Mouse (Mus musculus) intestine, postnatal 0 days (tissue): ENCODE measurements around the gene Tox2. TPM values are rescaled to one million over a fixed set of nuclear protein-coding genes. Genes with fewer than 3 reads are reported as not detected.

Experiments used
- ATAC-seq: fragments of 200-750 bp; cut with Nextera tagmentation; 2 replicates; pipeline ENCODE4 v1.8.0; 2017; ENCODE audit warnings: mild to moderate bottlenecking, moderate TSS enrichment, moderate library complexity
- H3K27ac ChIP-seq: fragments of 300-500 bp; sonication (generic); 2 replicates; pipeline ENCODE4 v1.5.1; 2014; ENCODE audit warnings: mild to moderate bottlenecking, low read depth, low read length, moderate library complexity
- H3K27me3 ChIP-seq: fragments of 300-500 bp; sonication (generic); replicated peaks from 2 replicates; pipeline ENCODE4 v1.6.1; 2014; ENCODE audit warnings: low read length, mixed read lengths; ENCODE audit not compliant: control insufficient read depth, insufficient read depth
- H3K36me3 ChIP-seq: fragments of 300-500 bp; sonication (generic); 2 replicates; pipeline ENCODE4 v1.6.1; 2014; ENCODE audit warnings: mild to moderate bottlenecking, moderate library complexity; ENCODE audit not compliant: control insufficient read depth, insufficient read depth
- H3K4me1 ChIP-seq: fragments of 300-500 bp; sonication (generic); replicated peaks from 2 replicates; pipeline ENCODE4 v1.6.1; 2014; ENCODE audit warnings: antibody characterized with exemption, low read length, mixed read lengths; ENCODE audit not compliant: control insufficient read depth, insufficient read depth
- H3K4me2 ChIP-seq: fragments of 300-500 bp; sonication (generic); replicated peaks from 2 replicates; pipeline ENCODE4 v1.6.1; 2014; ENCODE audit warnings: low read depth, mild to moderate bottlenecking, moderate library complexity
- H3K4me3 ChIP-seq: fragments of 300-500 bp; sonication (generic); 2 replicates; pipeline ENCODE4 v1.5.1; 2014; ENCODE audit warnings: low read depth, low read length
- H3K9ac ChIP-seq: fragments of 300-500 bp; sonication (generic); 2 replicates; pipeline ENCODE4 v1.6.1; 2014; ENCODE audit warnings: mild to moderate bottlenecking, low read depth, low read length
- H3K9me3 ChIP-seq: fragments of 300-500 bp; sonication (generic); 2 replicates; pipeline ENCODE4 v1.6.1; 2016; ENCODE audit warnings: mixed run types; ENCODE audit not compliant: control insufficient read depth
- CTCF ChIP-seq: sonication (generic); IDR thresholded peaks from 2 replicates; pipeline ENCODE4 v1.5.1; 2016; ENCODE audit warnings: low read depth, mild to moderate bottlenecking, control low read depth, antibody characterized with exemption, moderate library complexity
- WGBS: fragments of 180-500 bp; shearing (Covaris S2); extraction: QIAGEN DNeasy Blood & Tissue Kit; methylation state at CpG from one replicate; pipeline ENCODE4 v1.1.7; 2014; 5-methylcytosine and 5-hydroxymethylcytosine counted together
- polyA plus RNA-seq: library from polyadenylated mRNA; unstranded; fragments of >200 nt; fragmentation: Nextera tagmentation; extraction: Ambion mirVana; gene quantifications from 2 replicates; pipeline ENCODE4 v1.2.1, GENCODE M21; 2015

Gene Tox2
- polyA plus RNA-seq, 1 experiment from 2014 or later: 3.3 TPM

DNA sequence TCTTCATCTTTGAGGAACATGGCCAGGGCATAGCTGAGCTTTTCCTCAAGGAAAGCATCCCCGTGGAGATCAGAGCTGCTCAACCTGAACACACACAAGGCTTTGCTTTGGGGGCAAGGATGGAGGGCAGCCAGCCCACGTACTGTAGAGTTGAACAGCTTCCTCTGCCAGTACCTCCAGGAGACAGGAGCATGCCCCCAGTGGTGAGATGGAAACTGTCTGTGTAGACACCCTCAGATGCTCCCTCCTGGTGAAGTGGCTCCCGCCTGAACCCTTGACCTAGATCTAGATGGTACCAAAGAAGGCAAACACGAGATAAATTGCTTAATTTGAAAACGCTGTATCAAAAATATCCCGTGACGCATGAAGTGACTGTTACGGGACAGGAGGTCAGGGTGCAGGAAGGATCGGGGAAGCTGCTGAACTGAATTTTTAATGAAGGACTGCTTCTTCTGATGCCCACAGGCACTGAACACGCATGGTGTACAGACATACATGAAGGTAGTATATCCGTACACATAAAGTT is 107.3 kb downstream of the Tox2 start:
- TF ChIP-seq CTCF: peak; percentile 43
- H3K27me3 ChIP-seq: no peaks in the 10 kb centered on the region
- ATAC-seq: no peak
- WGBS: 72% methylated on average over 11 of the region's 11 CpGs
- H3K36me3 ChIP-seq: no peaks in the 10 kb centered on the region
- no peak overlapping the region for H3K4me2 ChIP-seq
- no peak overlapping the region for H3K9ac ChIP-seq
- no peak overlapping the region for H3K27ac ChIP-seq
- no peaks in the 10 kb centered on the region for H3K9me3 ChIP-seq
- H3K4me1 ChIP-seq: no peaks in the 10 kb centered on the region
- H3K4me3 ChIP-seq: no peak overlapping the region

GRCm38 (mm10) chr2:163317281-163317680 is 114.4 kb downstream of the Tox2 start:
- ATAC-seq: no peak

GRCm38 (mm10) chr2:163318777-163319176 is 115.9 kb downstream of the Tox2 start:
- no peak for ATAC-seq
- WGBS: 90% methylated on average over 3 of the region's 3 CpGs

More at GRCm38 (mm10) chr2:163317281-163317680, 114.4 kb downstream of the Tox2 start:
- WGBS: 68% methylated on average over 4 of the region's 4 CpGs
- Histone ChIP-seq H3K27ac (no peak overlapping the region), H3K36me3 (no peaks in the 10 kb centered on the region), H3K4me3 (no peak overlapping the region), H3K9me3 (no peaks in the 10 kb centered on the region), H3K4me2 (no peak overlapping the region), H3K4me1 (no peaks in the 10 kb centered on the region), H3K27me3 (no peaks in the 10 kb centered on the region), H3K9ac (no peak overlapping the region)
- TF ChIP-seq CTCF: no peak

GRCm38 (mm10) chr2:163323163-163323562 is 120.2 kb downstream of the Tox2 start:
- H3K4me3 ChIP-seq: no peak overlapping the region
- H3K27me3 ChIP-seq: no peaks in the 10 kb centered on the region; the same call in 1 of the 2 replicates
- no peak for ATAC-seq
- no peaks in the 10 kb centered on the region for H3K36me3 ChIP-seq
- no peak overlapping the region for H3K4me2 ChIP-seq
- no peak overlapping the region for H3K9ac ChIP-seq
- H3K9me3 ChIP-seq: no peaks in the 10 kb centered on the region
- WGBS: 17% methylated on average over 1 of the region's 1 CpGs
- TF ChIP-seq CTCF: no peak
- H3K4me1 ChIP-seq: no peaks in the 10 kb centered on the region
- H3K27ac ChIP-seq: no peak overlapping the region

More at GRCm38 (mm10) chr2:163318777-163319176, 115.9 kb downstream of the Tox2 start:
- TF ChIP-seq CTCF: peak; percentile 44
- Histone ChIP-seq H3K9ac (no peak overlapping the region), H3K4me3 (no peak overlapping the region), H3K4me2 (no peak overlapping the region), H3K36me3 (no peaks in the 10 kb centered on the region), H3K27me3 (no peaks in the 10 kb centered on the region), H3K27ac (no peak overlapping the region), H3K4me1 (no peaks in the 10 kb centered on the region), H3K9me3 (no peaks in the 10 kb centered on the region)

DNA sequence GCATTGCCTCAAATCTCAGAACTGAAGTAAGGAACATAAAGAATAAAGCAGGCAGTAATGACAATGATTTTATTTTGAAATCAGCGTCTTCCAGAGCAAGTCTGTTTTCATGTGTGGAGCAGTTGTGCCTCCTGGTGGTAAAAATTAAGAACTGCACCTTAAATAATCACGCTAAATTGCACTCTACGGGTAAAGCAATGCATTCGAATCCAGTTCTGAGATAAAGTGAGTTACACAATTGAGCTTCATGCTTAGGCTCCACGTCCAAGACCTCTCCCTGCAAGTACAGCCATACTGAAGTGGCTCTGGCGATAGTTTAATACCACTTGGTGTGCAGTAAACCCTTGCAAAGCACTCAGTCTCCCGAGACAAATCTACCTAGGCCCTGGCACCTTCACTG is 127.8 kb downstream of the Tox2 start:
- H3K9me3 ChIP-seq: no peaks in the 10 kb centered on the region
- no peaks in the 10 kb centered on the region for H3K36me3 ChIP-seq
- no peaks in the 10 kb centered on the region for H3K4me1 ChIP-seq
- peak; percentile 92 for TF ChIP-seq CTCF
- 25% methylated on average over 7 of the region's 7 CpGs for WGBS
- no peak overlapping the region for H3K27ac ChIP-seq
- no peak overlapping the region for H3K4me3 ChIP-seq
- ATAC-seq: no peak
- H3K4me2 ChIP-seq: no peak overlapping the region
- H3K27me3 ChIP-seq: no peaks in the 10 kb centered on the region
- H3K9ac ChIP-seq: no peak overlapping the region

DNA sequence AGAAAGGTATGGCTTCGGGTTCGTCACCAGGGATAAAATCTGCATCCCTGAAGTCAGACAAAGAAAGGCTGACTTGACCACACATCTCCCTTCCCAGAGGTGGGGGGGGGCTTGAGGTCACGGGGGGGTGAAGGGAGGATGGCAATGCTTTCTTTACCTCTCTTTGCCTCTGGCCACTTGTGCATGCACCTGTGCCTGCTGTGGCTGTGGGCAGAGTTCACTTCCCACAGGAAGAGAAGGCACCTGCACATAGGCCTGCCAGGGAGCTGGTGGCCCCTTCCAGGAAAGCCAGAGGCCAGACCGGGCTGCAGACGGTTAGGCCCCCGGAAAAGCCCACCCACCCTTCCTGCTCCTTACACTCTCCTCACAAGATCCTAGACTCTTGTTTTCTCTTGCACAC is 128.5 kb downstream of the Tox2 start:
- Histone ChIP-seq H3K9ac (no peak overlapping the region), H3K27ac (no peak overlapping the region), H3K4me3 (no peak overlapping the region), H3K9me3 (no peaks in the 10 kb centered on the region), H3K27me3 (no peaks in the 10 kb centered on the region), H3K4me1 (no peaks in the 10 kb centered on the region), H3K36me3 (no peaks in the 10 kb centered on the region), H3K4me2 (no peak overlapping the region)
- ATAC-seq: no peak
- no peak for TF ChIP-seq CTCF
- 76% methylated on average over 6 of the region's 6 CpGs for WGBS
